Mouse (Mus musculus) adrenal gland, adult 18-20 months (tissue): ENCODE measurements at regions not wholly inside any gene's neighbourhood (a gene's known extent, or its start where the extent isn't known, plus 50 kb on each side); places are given as distances from the start of the nearest gene placed in this dataset.

Source experiments
- DNase-seq, 2 experiments: peaks; one replicate each; pipeline ENCODE4 v3.0.0; 2021 to 2022; ENCODE audit warnings: low spot score in 2 of 2

GRCm38 (mm10) chr5:112077840-112078600 is 174.3 kb downstream of the Cryba4 start:
- peak; percentile 5 to 42 for DNase-seq

DNA sequence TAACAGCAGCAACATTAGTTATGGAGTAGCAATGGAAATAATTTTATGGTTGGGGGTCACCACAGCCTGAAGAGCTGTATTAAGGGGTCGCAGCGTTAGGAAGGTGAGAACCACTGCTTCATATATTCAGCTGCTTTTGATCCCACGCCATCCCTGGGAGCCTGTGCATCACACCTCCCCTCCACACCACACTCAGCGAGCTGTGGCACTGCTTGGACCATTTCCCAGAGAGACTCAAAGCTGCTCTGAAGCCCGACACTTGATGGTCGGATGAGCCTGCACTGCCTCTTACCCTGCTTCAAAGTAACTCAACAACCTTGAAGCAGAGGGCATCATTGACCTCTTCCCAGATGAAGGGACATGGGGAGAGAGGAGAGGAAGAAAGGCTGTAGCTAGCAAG is 171.3 kb downstream of the Cryba4 start:
- no peak for DNase-seq

- no peak for DNase-seq
These were observed 160.3 kb downstream of the Cryba4 start for GRCm38 (mm10) chr5:112091867-112092535.

DNA sequence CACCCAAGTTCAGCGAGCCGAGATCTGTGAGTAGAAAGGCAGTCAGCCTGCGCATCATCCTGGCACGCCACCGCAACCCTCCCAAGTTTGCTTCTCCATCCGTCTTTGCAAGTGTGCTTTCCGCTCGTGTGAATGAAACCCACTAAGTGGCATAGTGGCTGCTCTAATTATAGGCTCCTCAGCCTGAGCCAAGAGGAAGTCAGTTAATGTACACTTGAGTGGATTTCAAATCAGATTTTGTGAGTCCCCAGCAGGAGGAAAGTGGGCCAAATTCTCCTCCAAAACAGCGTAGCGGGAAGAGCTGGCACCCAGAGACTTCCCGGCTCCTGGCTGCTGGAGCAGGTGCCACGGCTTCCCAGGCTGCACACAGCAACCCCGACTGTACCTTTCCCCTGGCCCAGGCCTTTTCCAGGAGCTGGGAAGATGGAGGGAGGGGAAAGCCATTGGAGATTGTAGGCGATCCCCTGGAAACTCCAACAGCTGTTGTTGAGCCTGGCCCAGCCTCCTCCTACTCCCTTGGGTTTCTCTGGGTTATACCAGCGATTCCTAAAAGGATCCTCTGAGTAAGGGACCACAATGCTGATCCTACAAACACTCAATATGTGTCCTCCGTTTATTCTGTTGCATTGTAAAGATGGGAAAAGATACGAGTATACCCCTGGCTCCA is 158.3 kb downstream of the Cryba4 start:
- no peak for DNase-seq

- no peak for DNase-seq
These were observed 153.7 kb downstream of the Cryba4 start for GRCm38 (mm10) chr5:112098469-112099085.

DNA sequence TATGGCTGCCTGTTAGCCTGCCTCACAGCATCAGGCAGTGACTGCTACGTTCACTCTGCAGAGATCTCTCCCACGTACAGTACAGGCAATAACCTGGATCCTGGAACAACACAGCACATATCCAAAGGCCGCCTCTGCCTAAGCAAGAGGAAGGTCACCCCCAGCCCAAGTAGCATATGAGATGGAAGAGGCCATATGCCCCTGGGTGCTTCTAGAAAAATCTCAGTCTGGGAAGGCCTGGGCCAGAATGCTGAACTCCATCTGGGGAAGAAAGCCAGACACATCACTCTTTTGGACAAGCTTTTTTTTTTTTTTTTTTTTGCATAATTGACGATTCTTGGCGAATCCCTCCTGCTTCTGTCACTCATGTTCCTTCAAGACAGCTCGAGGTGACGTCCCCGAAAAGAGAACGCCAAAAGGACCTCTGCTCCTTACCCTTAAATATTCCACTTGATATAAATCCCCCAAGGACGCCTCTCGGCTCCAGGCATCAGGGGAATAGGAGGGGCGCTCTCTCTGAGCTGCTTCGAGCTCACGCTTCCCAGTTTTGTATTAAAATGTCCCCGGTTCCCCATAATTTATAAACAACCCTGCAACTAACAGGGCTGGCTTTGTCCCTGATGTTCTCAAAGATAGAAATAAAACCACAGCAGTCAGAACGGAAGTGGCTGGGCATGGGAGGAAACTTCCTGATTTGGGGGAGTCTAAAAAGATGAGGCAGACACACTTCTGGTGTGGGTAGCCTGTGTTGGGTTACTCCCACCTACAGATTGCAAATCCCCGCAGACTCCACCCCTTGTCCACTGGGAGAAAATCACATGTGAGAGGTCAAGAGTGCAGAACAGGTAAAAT is 150.4 kb downstream of the Cryba4 start:
- no peak for DNase-seq

DNA sequence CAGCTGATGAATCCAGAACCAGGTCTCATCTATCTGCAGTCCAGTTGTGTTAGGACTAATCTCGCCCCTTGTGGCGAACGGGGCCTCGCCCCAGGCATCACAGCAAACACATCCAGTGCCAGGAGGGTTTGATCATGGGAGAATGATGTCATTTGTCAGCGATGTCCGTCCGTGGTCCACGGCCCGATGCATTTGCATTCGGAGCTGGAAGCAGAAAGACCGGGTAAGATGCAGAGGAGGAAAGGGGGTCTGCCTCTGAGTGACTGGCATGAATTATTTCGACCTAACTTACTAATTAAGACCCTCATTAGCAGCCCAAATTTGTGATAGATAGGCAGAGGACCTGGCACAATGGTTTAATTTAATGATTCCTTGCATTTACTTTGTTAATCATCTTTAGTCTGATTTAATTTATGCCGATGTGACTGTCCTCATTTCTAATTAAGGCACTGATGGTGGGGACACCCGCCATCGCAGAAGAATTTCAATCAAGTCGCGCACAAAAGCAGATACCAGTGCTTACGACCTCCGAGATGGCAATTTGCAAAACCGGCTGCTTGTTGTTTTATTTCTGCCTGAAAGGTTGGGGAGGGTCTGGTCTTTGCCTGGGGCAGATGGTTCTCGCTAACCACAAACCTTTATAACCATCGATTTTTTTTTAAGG is 141.9 kb downstream of the Cryba4 start:
- no peak for DNase-seq

- DNase-seq = no peak
These were observed 131.6 kb downstream of the Cryba4 start for GRCm38 (mm10) chr5:112120766-112121165.

DNA sequence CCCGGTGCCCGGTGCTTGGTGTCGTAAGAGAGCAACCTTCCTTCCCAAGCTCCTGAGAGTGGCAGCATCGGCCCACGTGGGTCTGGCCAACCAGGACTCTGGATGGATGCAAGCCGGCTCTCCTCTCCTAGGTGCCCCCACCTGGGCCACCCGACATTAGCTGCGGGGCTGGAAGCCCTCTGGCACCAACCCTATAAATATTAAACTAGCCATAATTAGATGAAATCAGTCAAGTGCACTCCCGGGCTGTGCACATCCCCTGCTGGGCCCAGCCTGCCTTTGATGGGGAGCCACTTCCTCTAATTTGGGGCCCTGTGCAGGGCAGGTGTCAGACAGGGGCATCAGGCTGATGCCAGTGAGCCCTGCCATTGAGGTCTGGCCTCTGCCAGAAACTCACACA is 130.8 kb downstream of the Cryba4 start:
- no peak for DNase-seq

DNA sequence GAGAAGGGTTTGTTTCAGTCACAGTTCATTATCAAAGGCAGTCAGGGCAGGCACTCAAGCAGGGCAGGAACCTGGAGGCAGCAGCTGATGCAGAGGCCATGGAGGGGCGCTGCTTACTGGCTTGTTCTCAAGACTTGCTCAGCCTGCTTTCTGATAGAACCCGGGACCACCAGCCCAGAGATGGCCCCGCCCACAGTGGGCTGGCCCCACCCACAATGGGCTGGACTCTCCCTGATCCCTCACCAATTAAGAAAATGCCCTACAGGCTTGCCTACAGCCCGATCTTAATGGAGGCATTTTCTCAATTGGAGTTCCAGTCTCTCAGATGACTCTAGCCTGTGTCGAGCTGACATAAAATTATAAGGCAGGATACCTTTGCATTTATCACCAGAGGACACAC is 129.7 kb downstream of the Cryba4 start:
- no peak for DNase-seq

DNA sequence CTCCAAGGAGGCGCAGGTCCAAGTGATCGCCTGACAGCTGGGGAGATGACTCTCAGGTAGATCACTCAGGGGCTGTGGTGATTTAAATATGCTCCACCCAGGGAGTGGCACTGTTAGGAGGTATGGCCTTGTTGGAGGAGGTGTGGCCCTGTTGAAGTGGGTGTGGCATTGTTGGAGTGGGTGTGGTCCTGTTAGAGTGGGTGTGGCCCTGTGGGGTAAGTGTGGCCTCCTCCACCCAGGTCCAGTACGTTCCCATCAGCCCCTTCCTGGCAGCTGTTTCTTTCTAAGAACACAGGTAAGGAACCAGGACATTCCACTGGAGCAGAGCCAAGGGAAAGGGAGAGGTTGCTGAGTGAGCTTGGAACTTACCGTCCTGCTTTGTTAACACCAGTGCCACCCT is 125.1 kb downstream of the Cryba4 start:
- DNase-seq = no peak

DNA sequence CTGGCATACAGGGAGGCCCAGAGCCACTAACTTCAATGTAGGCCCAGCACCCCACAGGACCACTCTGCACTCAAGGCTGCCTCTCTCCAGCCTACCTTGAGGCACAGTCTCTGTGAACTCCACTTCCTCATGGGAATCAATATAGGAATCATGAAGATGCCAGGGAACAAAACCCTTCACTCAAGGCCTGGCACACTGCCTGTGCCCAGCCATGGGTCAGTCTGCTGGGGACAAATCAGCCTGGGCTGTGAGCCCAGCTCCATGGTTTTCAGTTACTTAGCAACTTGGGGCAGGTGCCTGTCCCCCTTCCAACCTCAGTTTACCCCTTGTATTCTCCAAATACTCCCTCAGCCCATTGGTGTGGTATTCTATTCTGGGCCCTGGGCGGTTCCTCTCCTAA is 119.6 kb downstream of the Cryba4 start:
- DNase-seq = no peak

GRCm38 (mm10) chr5:112133688-112134573 is 118.4 kb downstream of the Cryba4 start:
- DNase-seq = no peak

DNA sequence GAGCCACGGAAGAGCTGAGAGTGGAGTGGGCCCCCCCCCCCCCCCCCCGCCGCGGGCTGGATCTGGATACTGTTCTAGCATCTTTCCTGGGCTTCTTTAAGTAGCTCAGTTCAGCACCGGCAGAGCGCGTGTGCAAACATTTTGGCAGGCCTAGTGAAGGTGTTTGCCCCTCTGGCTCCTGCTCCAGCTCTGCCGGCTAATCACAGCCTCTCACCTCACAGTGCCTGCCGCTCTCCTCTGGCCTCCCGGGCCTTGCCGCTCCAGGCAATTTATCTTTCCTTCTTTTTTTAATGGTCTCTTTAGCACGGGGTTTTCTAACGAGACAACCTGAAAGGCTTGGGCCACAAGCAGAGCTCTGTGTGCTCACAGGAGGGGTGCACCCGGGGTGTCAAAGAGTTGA is 115.7 kb downstream of the Cryba4 start:
- no peak for DNase-seq

- no peak for DNase-seq
These were observed 114.1 kb downstream of the Cryba4 start for GRCm38 (mm10) chr5:112138246-112138645.

DNA sequence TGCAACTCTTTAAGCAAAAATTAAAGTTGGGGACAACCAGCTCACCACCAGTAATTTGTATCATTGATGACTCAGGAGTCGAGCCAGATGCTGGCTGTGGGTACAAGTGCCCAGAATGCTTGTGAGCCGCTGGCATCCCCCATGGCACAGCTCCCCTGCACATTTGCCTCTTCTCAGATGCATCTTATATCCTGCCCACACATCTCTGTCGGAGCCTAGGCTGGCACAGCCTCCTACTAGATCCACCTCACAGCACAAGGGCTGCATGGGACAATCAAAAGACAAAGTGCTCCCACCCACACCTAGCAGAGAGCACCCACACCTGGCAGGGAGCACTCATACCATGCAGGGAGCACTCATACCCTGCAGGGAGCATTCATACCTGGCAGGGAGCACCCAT is 109.6 kb downstream of the Cryba4 start:
- DNase-seq = no peak

- no peak for DNase-seq
These were observed 108.2 kb downstream of the Cryba4 start for GRCm38 (mm10) chr5:112143993-112144621.

GRCm38 (mm10) chr5:112153675-112154085 is 98.6 kb downstream of the Cryba4 start:
- peak; percentile 89 to 91 for DNase-seq

DNA sequence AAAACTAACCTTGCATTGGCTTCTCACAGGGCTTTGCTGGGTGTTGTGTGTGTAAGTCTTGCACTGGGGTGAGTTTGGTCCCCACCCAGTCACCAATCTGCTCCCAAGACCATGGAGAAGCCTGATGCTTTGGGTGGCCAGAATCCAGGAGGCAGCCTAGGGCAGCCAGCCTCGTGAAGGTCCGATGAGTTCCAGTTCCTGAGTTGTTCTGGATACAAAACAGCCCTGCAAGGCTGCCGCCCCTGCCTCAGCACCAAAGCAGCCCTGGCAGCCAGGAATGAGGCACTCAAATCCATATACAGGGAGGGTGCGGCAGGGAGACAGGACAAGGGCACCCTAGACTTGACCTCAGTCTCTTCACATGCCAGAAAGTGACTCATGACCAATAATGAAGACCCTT is 97.7 kb downstream of the Cryba4 start:
- no peak for DNase-seq
